Mouse (Mus musculus) ovary, postnatal 14 days (tissue): ENCODE measurements around the gene Pagr1b.
A peak's percentile ranks its signal among the peaks of the same experiment; 100 is the strongest.

ENCODE experiments used
- DNase-seq: peaks from one replicate; pipeline ENCODE4 v3.0.0; 2022; ENCODE audit warnings: low spot score

The Pagr1b gene

DNA sequence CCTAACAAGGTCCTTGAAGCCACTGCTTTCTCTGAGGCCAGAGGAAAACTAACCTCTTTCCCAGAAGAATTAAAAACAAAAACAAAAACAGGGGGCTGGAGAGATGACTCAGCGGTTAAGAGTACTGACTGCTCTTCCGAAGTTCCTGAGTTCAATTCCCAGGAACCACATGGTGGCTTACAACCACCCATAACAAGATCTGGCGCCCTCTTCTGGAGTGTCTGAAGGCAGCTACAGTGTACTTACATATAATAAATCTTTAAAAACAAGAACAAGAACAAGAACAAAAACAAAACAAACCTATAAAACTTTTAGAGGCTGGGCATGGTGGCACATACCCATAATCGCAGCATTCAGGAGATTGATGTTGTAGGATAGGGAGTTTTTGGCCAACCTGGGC, 19.8 kb downstream of the Pagr1b start:
- no peak for DNase-seq

DNA sequence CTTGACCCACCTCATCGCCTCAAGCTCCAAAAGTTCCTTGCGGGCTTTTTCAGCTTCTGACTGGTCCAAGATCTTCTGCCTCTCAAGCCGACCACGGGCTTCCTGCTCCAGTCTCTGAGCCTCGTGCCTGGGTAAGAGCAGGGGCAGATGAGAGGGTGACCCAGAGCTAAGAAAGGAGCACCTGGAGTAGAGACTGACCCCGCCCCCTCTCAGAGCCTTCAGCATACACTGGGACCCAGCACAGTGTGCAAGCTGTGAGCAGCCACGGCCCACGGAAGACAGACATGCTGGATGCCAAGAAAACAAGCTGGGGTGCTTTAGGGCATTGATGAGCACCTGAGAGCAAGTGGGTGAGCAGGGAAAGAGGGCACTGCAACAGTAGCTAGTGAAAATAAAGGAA, 27.5 kb downstream of the Pagr1b start:
- no peak for DNase-seq

DNA sequence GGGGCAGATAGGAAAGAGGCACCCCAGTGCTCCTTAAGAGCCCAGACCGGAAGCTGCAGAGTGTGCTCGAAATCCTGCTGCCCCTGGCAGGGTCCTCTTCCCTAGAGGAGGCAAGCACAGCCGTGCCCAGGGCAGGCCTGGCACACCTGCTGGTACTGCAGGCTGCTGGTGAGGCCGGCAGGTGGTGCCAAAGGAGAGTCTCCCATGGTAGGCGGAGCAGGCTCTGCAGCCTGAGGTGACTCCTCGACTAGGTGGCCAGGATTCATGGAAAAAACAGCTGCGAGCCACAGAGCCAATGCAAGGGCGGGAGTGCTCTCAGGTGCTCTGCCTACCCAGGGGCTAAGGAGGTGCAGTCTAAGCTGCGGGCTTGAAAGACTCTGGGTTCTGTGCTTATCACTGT, 30.0 kb downstream of the Pagr1b start:
- DNase-seq = peak; percentile 33

DNA sequence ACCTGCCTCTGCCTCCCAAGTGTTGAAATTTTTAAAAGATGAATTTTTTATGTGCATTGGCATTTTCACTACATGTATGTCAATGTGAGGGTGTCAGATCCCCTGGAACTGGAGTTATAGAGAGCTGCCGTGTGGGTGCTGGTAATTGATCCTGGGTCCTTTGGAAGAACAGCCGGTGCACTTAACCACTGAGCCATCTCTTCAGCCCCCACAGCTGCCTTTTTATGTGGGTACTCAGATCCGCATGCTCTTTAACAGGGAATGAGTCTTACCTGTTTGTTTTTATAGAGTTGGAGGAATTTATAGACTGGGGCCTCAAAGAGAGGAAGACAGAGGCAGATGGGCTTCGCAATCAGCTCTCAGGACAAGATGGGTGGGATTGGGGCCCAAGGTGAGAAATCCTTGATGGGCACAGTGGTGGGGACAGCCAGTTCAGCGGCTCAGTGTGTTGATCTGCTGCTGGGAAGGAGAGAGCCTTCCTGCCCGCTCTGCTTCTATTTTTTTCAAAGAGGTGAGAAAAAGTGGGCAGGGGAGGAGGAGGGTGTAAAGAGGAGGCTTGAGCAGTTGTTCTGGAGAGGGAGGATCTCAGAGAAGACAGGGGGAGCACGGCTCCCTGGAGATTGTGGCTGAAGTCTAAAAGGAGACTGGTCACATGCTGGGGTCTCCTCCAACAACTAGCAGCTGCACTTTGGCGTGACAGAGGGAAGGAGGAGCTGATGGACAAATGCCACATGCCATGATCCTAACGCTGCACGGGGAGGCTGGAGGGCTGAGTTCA, 31.4 kb downstream of the Pagr1b start:
- DNase-seq = no peak

DNA sequence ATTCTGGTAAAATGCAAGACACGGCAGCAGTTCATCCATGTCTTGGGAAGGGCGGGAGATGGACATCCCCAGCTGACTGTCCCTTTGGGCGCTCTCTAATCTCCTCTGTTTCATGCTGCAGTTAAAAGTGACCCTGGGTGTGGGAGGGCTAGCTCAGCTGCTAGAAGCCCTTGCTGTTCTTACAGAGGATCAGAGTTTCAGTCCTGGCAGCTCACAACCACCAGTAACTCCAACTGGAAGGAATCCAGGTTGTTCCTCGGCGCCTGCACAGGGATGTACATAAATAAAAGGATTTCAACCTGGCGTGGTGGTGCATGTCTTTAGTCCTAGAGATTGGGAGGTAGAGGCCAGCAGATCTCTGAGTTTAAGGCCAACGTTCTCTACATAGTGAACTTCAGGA, 33.2 kb downstream of the Pagr1b start:
- no peak for DNase-seq

DNA sequence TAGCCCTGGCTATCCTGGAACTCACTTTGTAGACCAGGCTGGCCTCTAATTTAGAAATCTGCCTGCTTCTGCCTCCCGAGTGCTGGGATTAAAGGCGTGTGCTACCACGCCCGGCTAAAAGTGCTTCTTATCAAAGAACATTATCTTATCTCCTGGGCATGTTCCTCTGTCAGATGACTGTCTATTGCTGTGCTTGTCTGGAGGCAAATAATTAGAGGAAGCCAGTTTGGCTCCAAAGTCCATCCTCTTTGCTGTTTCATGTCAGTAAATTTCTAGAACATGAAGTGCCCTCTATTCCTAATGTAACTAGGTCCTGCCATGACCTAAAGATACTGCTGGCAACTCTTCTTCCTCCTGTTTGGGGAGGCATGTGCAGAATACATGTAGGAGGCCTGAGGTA, 34.2 kb downstream of the Pagr1b start:
- no peak for DNase-seq

DNA sequence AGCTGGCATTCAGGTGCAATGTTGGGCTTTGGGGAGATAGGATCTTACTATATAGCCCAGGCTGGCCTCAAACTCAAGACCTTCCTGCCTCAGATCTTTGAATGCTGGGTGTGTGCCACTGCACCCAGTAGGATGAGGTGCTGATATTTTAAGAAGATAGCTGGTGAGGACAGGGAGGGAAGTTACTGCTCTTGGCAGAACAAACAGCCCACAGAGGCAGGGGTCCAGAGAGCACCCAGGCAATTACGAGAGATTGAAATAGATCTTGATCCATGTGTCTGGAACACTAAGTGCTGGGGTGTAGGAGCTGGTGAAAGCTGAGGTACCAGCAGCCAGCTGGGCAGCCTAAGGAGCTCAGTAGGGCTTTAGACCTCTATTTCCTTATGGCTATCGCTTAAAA, 34.7 kb downstream of the Pagr1b start:
- no peak for DNase-seq

DNA sequence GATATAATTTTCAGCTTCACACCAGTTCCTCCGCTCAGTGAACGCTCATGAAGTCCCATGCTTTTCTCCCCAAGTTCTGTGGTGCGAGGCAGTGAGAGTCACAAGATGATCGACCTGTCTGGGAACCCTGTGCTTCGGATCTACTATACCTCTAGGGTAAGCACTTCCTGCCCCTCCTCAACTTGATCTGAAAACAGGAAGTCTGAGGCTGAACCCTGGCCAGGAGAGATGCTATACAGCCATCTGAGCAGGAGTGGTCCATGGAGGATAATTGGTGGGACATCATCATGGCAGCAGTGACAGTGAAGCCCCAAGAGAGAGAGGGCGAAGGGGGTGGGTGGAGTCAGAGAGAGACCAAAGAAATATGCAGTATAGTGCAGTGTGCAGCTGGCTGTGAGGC, 37.4 kb downstream of the Pagr1b start:
- no peak for DNase-seq

DNA sequence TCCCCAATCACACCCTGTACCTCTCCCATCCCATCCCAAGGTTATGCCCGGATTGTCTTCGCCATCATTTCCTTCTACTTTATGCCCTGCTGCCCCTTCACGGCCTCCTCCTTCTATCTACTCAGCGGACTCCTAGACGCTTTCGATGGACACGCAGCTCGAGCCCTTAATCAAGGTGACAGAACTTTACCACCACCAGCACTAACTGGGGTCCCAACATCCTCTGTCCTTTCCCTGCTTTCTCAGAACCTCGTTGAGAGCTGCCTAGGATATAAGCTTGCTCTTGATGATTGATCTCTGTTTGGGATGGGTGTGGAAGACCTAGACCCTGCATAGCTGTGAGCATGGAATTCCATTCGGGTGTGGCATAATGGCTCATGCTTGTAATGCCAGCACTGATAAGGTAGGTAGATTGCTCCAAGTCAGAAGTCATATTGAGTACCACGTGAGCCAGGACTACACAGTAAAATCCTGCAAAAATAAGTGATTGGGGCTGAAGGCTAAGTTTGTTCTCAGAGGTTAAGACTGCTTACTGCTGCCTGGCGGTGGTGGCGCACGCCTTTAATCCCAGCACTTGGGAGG, 39.3 kb downstream of the Pagr1b start:
- no peak for DNase-seq

DNA sequence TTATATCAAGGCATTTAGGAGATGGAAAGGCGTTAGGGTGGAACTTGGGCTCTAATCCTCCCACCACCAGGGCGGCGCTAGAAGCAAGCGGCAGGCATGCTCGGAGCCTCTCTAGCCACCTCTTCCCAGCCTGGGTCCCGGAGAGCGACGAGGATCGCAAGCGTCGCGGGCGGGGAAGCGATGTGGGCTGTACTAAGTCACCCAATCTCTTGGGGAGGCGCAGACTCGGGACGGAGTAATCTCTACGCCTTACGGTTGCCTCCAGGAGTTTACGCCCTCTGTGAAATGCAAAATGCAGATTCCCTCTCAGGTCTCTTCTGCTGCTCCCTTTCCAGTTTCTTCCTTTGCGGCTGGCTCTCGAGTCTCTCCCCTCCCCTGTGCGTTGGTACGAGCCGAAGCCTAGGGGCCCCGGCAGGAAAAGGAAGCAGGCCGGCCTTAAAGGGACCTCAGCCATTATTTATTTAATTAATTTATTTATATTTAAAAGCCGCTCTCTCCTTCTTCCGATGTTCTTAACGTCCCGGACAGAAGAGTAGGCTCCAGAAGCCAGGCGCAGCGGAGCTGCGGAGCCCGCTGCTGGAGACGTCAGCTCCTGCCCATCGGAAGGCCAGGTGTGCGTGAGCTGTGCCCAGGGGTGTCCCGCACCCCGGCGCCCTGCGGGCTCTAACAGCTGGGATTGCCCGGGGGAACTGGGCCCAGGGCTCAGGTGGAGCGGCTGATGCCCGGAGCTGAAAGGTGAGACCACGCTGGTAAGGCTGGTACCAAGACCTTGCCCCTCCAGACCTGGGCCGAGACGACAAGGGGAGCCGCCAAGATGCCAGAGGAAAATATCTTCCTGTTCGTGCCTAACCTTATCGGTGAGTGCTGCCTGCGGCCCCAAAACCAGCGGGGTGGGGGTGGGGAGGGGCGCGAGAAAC, 40.1 kb downstream of the Pagr1b start, which contains the start of gene Cdiptos:
Gene Cdiptos (minus strand): TSS at position 149 of the 917 bp plus-strand sequence.
- peak; percentile 92 for DNase-seq

DNA sequence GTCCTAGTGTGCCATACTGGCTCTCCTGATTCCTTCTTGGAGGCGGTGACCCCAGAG, 40.6 kb downstream of the Pagr1b start, which contains the start of gene Cdipt:
Gene Cdipt (plus strand): TSS at position 22 of the 57 bp plus-strand sequence.
- no peak for DNase-seq

DNA sequence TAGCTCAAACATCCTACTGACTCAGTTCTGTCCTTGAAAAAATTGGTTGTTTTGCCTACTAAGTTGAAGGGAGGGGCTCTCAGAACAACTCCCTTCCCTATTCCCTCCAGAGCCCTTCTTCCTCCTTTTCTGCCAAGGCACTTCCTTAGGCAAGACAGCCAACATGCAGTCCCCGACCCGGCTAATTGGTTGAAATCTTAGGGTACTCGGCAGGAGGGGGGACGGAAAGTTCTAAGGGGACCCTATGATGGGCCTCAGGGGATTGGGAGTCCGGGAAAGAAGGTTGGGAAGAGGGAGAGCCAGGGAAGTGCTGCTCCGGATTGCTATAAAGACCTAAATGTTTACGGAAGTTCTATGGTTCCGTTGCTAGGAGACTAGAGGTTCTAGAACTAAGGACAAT, 40.8 kb downstream of the Pagr1b start:
- DNase-seq = peak; percentile 28

DNA sequence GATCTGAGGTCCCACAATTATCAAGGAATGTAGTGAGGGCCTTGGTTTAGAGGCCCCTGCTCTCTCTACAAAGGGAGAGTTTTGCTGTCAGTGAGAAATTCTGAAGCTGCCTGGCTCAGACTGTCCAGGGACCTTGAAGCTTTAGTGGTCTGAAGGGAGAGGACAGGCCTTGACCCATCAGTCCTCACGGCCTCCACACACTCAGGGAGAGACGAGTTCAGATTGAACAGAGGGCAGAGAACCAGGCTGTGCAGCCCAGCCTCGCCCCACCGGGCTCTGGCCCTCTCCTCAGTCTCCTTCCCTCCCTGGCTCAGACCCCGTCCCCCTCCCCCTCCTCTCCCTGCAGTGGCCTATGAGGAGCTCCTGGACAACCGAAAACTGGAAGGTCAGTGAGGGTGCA, 48.9 kb downstream of the Pagr1b start:
- no peak for DNase-seq

DNA sequence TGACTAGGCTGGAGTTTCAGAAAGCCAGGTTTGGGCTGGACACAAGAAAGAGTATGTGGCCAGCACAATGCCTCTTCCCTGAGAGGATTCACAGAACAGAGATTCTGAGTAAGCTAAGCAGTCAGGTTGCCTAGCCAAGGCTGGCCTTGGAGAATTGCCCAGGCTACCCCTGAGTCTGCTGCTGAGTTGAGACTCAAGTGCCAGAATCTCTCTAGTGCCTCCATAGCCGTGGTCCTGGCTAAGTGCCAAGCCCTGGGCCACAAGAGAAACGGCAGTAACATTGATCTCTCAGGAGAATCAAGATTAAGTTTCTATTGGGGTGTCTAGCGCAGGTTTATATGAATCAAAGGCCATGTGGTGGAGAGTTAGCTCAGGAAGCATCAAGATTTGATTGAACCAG, 50.7 kb downstream of the Pagr1b start:
- DNase-seq = no peak

DNA sequence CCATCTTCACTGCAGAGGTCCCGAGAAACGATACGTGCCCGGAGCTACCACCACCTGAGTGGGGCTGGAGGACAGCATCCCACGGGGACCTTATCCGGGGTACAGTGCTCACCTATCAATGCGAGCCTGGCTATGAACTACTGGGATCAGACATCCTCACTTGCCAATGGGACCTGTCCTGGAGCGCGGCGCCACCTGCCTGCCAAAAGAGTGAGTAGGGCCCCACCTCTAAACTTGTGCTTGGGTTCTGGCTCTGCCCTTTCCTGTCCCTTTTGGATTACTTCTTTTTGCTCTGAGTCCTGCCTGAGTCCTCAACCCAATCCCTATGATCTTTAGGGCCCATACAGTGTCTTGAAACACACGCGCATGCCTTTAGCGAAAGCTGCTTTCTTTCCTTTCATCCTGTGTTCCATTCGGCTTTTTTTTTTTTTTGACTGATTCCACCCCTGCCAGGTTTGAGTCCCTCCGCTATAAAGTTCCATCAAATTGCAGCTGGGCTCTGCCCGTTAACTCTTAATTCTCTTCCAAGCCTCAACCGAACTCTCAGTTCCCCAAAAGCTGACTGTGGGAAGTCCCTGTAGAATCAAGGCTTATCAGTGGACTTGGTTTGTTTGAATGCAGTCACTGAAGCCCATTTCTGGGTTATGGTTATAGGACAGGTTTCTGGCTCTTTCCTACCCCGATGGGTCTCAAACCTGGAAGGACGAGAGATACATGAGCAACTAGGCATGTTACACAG, 52.6 kb downstream of the Pagr1b start:
- DNase-seq = no peak

DNA sequence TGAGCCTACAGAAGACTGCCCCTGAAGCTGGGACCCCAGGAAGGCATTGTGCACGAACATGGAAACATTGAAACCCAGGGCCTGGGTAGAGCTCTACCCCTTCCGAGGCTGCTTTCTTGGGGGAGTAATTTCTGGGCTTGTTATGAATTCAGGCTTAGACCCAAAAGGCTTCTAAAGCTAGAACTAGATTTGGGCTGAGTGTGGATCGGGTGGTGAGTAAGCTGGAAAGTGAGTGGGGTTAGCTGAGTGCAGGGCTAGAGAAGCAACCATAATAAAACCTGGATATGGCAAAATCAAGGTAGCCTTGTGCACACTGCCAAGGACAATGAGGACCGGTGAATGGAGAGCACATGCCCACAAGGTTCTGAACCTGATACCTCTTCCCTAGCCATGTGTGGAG, 54.3 kb downstream of the Pagr1b start:
- DNase-seq = no peak

DNA sequence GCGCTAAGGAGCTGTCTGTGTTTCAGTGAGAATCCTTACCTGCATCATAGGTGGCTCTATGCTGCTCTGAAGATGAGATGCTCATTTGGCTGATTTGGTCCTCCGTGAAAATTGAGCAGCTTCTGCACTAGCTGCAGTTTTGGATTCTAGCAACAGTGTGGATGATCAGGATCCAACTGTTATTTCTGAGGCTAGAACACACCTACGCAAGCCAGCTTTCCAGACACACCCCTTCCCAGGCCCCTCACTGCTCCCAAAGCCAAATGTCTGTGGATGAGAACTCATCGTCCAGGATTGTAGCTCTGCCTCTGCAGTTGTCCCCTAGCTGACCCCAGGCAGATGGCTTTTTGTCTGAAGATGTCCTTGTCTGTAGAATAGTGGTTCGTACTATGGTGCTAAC, 55.2 kb downstream of the Pagr1b start:
- DNase-seq = no peak

DNA sequence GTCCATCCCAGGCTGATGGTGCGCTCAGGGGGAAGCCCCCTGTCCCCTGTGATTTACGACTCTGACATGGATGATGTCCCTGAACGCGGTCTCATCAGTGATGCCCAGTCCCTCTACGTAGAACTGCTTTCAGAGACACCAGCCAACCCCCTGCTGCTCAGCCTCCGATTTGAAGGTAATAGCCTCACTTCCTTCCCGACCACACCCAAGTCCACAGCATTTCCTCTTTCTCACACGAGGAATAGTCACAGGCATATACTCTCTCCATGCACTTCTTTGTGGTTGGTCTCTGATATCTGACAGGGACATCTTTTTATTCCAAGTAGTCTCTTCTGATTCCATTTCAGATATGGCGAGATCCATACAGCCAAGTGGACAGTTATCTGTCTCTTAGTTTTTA, 56.5 kb downstream of the Pagr1b start:
- no peak for DNase-seq

DNA sequence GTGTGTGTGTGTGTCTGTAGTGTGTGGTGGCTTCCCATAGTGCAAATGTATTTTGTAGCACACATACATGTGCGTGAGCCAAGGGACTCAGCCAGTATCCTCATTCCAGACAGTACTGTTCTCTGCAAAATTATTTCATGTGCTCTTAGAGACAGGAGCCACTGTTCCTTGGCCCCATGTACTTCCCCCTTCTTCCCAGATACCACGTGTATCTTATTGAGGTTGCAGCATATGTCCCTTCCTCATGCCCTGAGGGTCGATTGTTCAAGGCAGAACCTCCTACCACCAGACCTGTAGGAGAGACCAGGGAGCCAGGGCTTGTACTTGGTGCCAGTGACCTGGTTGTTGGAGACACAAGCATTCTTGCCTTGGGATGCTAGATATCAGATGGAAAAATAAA, 61.2 kb downstream of the Pagr1b start:
- DNase-seq = no peak

DNA sequence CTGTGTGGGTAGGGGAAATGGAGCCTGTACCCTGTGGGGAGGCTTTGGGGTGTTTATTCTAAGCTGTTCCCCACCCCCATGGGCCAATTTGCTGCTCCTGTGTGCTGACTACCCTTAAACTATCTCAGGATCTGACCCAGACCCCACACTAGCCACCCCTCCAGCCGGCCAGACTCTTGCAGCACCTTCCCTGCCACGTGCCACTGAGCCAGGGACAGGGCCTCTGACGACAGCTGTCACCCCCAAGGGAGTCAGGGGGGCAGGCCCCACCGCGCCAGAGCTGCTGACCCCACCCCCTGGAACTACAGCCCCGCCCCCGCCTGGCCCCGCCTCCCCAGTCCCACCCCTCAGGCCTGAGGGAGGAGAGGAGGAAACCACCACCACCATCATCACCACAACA, 63.6 kb downstream of the Pagr1b start:
- no peak for DNase-seq

DNA sequence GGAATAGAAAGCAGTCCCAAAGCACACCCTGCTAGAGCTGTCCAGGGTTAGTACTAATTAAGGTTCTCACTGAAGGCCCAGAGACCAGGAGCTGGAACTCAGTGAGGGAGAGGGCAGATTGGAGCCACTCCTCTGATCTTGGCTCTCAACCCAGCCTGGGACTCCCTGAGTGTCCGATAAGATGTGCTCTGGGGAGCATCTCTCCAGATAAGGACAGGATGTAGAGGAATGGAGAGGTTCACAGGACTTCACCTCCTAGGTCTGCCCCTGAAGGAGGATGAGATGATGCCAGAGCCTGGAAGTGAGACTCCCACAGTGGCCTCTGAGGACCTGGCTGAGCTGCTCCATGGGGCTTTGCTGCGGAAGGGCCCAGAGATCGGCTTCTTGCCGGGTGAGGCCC, 64.5 kb downstream of the Pagr1b start:
- DNase-seq = no peak
